Mouse (Mus musculus): ENCODE measurements around the gene Bcor.

DNA sequence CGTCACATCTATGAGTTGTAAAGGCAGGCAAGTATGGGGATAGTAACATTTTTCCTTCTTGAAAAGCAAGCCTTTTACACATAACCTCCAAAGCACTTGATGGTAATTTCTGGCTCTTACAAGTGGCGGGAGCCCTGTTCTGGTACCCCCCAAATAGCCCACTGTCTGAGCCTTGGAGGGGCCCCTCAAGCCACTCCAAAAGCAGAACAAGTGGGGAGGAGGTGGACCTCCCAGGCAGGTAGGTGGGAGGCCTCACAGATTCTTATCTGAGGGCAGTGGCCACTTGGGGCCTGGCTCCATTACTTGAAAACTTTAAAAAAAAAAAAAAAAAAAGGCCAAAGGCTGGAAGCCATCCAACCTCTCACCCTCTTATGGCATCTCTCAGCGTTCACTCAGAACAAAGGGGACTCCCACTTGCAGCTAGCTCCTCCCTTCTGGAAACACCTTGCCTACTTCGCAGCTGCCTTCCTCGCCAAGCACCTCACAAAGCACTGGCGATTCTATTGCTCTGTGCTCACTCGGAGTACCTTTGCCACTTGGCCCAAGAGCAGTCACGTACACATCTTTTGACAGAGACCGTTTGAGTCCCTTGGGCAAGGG, 106.7 kb downstream of the Bcor start:
- TF ChIP-seq HCFC1 (IDR thresholded peaks at IDR 0.05; ENCODE audit: borderline replicate concordance, insufficient read depth, low read length) (no peak), CHD2 (IDR thresholded peaks at IDR 0.05; ENCODE audit: low read depth, low read length) (no peak)
